Mouse (Mus musculus) R1 (cell line): ENCODE measurements around the gene Gm128.

ENCODE experiments used
- DNase-seq: peaks from one replicate; pipeline ENCODE4 v3.0.0-alpha.2; 2018; ENCODE audit warnings: low read depth, low spot score

Gm128 gene

GRCm38 (mm10) chr3:95200132-95200531 is 41.3 kb downstream of the Gm128 start:
- no peak for DNase-seq

- no peak for DNase-seq
These were observed 42.3 kb downstream of the Gm128 start for GRCm38 (mm10) chr3:95199101-95199500.

- no peak for DNase-seq
These were observed 45.6 kb downstream of the Gm128 start for GRCm38 (mm10) chr3:95195772-95196171.

GRCm38 (mm10) chr3:95194721-95195135 is 46.7 kb downstream of the Gm128 start:
- no peak for DNase-seq
